Mouse (Mus musculus) neutrophil, adult 5-6 weeks (primary cell): ENCODE results near the gene Fgfr2. TPM values are rescaled to one million over a fixed set of nuclear protein-coding genes. Genes with fewer than 3 reads are reported as not detected.
"Not testable (repeated sequence)": the region's sequence is repeated elsewhere in the genome, so short reads cannot be mapped to it uniquely, and the experiment has no call there.

ENCODE experiments used
- ATAC-seq: fragments of 151-379, 151-347 bp; 2 replicates; pipeline ENCODE4 v1.8.0; 2017; ENCODE audit warnings: mild to moderate bottlenecking, moderate TSS enrichment; ENCODE audit not compliant: insufficient number of reproducible peaks, poor library complexity, low FRiP score, severe bottlenecking; ENCODE audit errors: extremely low read depth
- total RNA-seq: library from RNA; stranded (forward); fragments of 200-1000 nt; gene quantifications from 2 replicates; pipeline ENCODE4 v1.2.3, GENCODE M21; 2017

Fgfr2 gene
- total RNA-seq, 1 experiment from 2014 or later: not detected

GRCm38 (mm10) chr7:131465117-131465601 is 1658.0 kb downstream of the Fgfr2 start:
- ATAC-seq: no peak

- ATAC-seq: no peak
Observed at GRCm38 (mm10) chr7:131456714-131457113, 1666.4 kb downstream of the Fgfr2 start.

GRCm38 (mm10) chr7:131437051-131437450 is 1686.1 kb downstream of the Fgfr2 start:
- no peak for ATAC-seq

- ATAC-seq: no peak
Observed at GRCm38 (mm10) chr7:131434276-131434675, 1688.9 kb downstream of the Fgfr2 start.

GRCm38 (mm10) chr7:131432244-131432643 is 1690.9 kb downstream of the Fgfr2 start:
- ATAC-seq: no peak

GRCm38 (mm10) chr7:131427331-131427730 is 1695.8 kb downstream of the Fgfr2 start:
- no peak for ATAC-seq

- ATAC-seq: no peak
Observed at GRCm38 (mm10) chr7:131424912-131425311, 1698.2 kb downstream of the Fgfr2 start.

GRCm38 (mm10) chr7:131417605-131418004 is 1705.5 kb downstream of the Fgfr2 start:
- no peak for ATAC-seq

- not testable (repeated sequence) for ATAC-seq
Observed at GRCm38 (mm10) chr7:131416742-131417141, 1706.4 kb downstream of the Fgfr2 start.

- no peak for ATAC-seq
Observed at GRCm38 (mm10) chr7:131411941-131412270, 1711.2 kb downstream of the Fgfr2 start.

GRCm38 (mm10) chr7:131411221-131411940 is 1711.8 kb downstream of the Fgfr2 start:
- no peak for ATAC-seq

GRCm38 (mm10) chr7:131410416-131411058 is 1712.6 kb downstream of the Fgfr2 start, which contains the start of the genes Ikzf5 and Acadsb:
Gene Ikzf5 (minus strand): TSS chr7:131410521.
Gene Acadsb (plus strand): TSS chr7:131410601.
- ATAC-seq: peak; percentile 100

- ATAC-seq: no peak
Observed at GRCm38 (mm10) chr7:131409988-131410385, 1713.2 kb downstream of the Fgfr2 start.

GRCm38 (mm10) chr7:131409321-131409987 is 1713.7 kb downstream of the Fgfr2 start:
- no peak for ATAC-seq

GRCm38 (mm10) chr7:131391761-131392160 is 1731.4 kb downstream of the Fgfr2 start:
- ATAC-seq: not testable (repeated sequence)

GRCm38 (mm10) chr7:131371880-131372651 is 1751.1 kb downstream of the Fgfr2 start:
- ATAC-seq: no peak

- ATAC-seq: no peak
Observed at GRCm38 (mm10) chr7:131371470-131371860, 1751.7 kb downstream of the Fgfr2 start.

- ATAC-seq: peak; percentile 89
Observed at GRCm38 (mm10) chr7:131370648-131371469, 1752.3 kb downstream of the Fgfr2 start, which contains the start of gene Pstk. Gene Pstk (plus strand): TSS chr7:131371141.
